26 mouse cellular contexts compared by ENCODE assay signal in the genomic region with DNA sequence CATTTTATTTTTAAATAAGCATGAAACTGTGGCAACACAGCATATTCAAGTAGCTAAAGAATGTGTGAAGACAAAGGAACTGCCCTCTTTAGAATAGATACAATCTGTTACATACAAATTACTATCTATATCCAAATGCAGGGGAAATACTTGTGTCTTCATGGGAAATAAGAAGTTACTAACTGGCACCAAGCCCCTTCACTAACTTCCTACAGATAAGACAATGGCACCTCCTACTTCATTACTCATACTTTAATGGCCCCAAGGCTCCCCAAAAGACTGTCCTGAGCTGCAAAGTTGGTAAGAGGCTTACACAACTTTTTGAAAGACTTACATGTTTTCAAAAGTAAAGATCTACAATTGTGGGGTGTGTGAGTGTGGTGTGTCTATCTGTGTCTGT. TPM values are rescaled to one million over a fixed set of nuclear protein-coding genes. Genes with fewer than 3 reads are reported as not detected.
A peak's percentile ranks its signal among the peaks of the same experiment; 100 is the strongest.
DNase-seq lines count a peak whose midpoint lies in the region; ATAC-seq and TF ChIP-seq lines count a peak whose summit lies in the region.
"Had no signal": no experiment of that assay in that cellular context is flagged by ENCODE, and none has a peak within 500 bp of the region (broad histone marks: within the 10 kb centered on the region; RNA-seq: fewer than 3 reads in every experiment).

No protein-coding gene starts in this region.

- H3K9me3 ChIP-seq in intestine, embryonic 14.5 days (ENCODE audit: control insufficient read depth, low read length): no peaks in the 10 kb centered on the region
- no peaks in the 10 kb centered on the region for H3K9me3 ChIP-seq in intestine, embryonic 16.5 days (ENCODE audit: control insufficient read depth, low read length)
- no peaks in the 10 kb centered on the region for H3K9me3 ChIP-seq in MEL (replicated peaks; ENCODE audit: insufficient read depth, low read length)
- H3K9me3 ChIP-seq: embryonic facial prominence, embryonic 12.5 days; forebrain, embryonic 13.5 days; forebrain, embryonic 15.5 days; G1E had no signal

- H3ac ChIP-seq in myocyte (ENCODE audit: control insufficient read depth, insufficient read length): no peak overlapping the region

- H3K36me3 ChIP-seq in intestine, embryonic 14.5 days (ENCODE audit: control insufficient read depth, insufficient read depth, low read length): no peaks in the 10 kb centered on the region
- no peaks in the 10 kb centered on the region for H3K36me3 ChIP-seq in intestine, embryonic 16.5 days (ENCODE audit: control insufficient read depth, insufficient read depth, low read length)
- H3K36me3 ChIP-seq in MEL (ENCODE audit: control insufficient read depth in 1 of 2, insufficient read depth in 2 of 2, low read length in 2 of 2) (peaks cover 0 to 9% of the 10 kb centered on the region in 2 experiments; a peak in 2 of 4 replicates), myocyte (ENCODE audit: control insufficient read depth, insufficient read depth) (no peaks in the 10 kb centered on the region)
- H3K36me3 ChIP-seq: embryonic facial prominence, embryonic 12.5 days; forebrain, embryonic 15.5 days; G1E had no signal

- no peak overlapping the region for H3K9ac ChIP-seq in intestine, embryonic 14.5 days (ENCODE audit: low read length)
- H3K9ac ChIP-seq in intestine, embryonic 16.5 days (ENCODE audit: low read depth, low read length): no peak overlapping the region
- H3K9ac ChIP-seq in MEL (ENCODE audit: control insufficient read depth, low read depth, low read length, poor library complexity, severe bottlenecking): no peak overlapping the region
- H3K9ac ChIP-seq: embryonic facial prominence, embryonic 12.5 days; forebrain, embryonic 13.5 days; forebrain, embryonic 15.5 days; forebrain, postnatal 0 days had no signal

- peak; percentile 10 for DNase-seq in intestine, embryonic 14.5 days (ENCODE audit: low spot score)
- DNase-seq in MEL (ENCODE audit: low read depth, low spot score): peak; percentile 72
- DNase-seq in right cerebral cortex, postnatal 10 days (ENCODE audit: low spot score in 2 of 2): no peak
- no peak for DNase-seq in cerebellum, adult 8-10 months
- DNase-seq: adrenal gland, adult 8-10 months; adrenal gland, postnatal 14 days; adrenal gland, postnatal 36 days; B cell, adult 2 months; cerebellum, adult 11-12 months; cerebellum, adult 2 months; cerebellum, adult 9-11 months; cerebellum, postnatal 14 days; cerebellum, postnatal 36 days; embryo, embryonic 11 days; forebrain, postnatal 0 days had no signal

- H3K4me1 ChIP-seq in intestine, embryonic 14.5 days (replicated peaks; ENCODE audit: control insufficient read depth, insufficient read depth, low read length): no peaks in the 10 kb centered on the region
- no peaks in the 10 kb centered on the region for H3K4me1 ChIP-seq in intestine, embryonic 16.5 days (ENCODE audit: control insufficient read depth, insufficient read depth, low read length)
- H3K4me1 ChIP-seq in MEL (ENCODE audit: control insufficient read depth in 1 of 2, insufficient read depth in 2 of 2, low read length in 2 of 2): peaks cover 3 to 9% of the 10 kb centered on the region in 2 experiments; a peak in 3 of 4 replicates
- H3K4me1 ChIP-seq: embryonic facial prominence, embryonic 12.5 days; forebrain, embryonic 15.5 days had no signal

- no peaks in the 10 kb centered on the region for H3K79me2 ChIP-seq in MEL (ENCODE audit: control insufficient read depth, insufficient read depth, low read length, poor library complexity)
- H3K79me2 ChIP-seq in myocyte (ENCODE audit: control insufficient read depth, insufficient read depth): no peaks in the 10 kb centered on the region

- H3K4me2 ChIP-seq in intestine, embryonic 14.5 days (ENCODE audit: low read length): no peak overlapping the region
- H3K4me2 ChIP-seq in intestine, embryonic 16.5 days (ENCODE audit: low read depth, low read length): no peak overlapping the region
- H3K4me2 ChIP-seq in myocyte (ENCODE audit: low read depth): peak overlapping the region; percentile 53
- H3K4me2 ChIP-seq: embryonic facial prominence, embryonic 12.5 days; forebrain, embryonic 13.5 days; forebrain, embryonic 15.5 days had no signal

- H3K27me3 ChIP-seq in intestine, embryonic 14.5 days (replicated peaks; ENCODE audit: control insufficient read depth, insufficient read depth, low read length): no peaks in the 10 kb centered on the region
- no peaks in the 10 kb centered on the region for H3K27me3 ChIP-seq in intestine, embryonic 16.5 days (replicated peaks; ENCODE audit: control insufficient read depth, insufficient read depth, low read length)
- H3K27me3 ChIP-seq in MEL (ENCODE audit: control insufficient read depth in 1 of 2, insufficient read depth in 2 of 2, low read length in 2 of 2): no peaks in the 10 kb centered on the region
- H3K27me3 ChIP-seq in myocyte (ENCODE audit: control insufficient read depth, insufficient read depth, insufficient read length): no peaks in the 10 kb centered on the region
- H3K27me3 ChIP-seq: CH12.LX; embryonic facial prominence, embryonic 12.5 days; forebrain, embryonic 13.5 days; forebrain, embryonic 15.5 days; Patski had no signal

- TF ChIP-seq EP300 in MEL (IDR thresholded peaks at IDR 0.05; ENCODE audit: low read depth in 1 of 2, low read length in 2 of 2): peak; percentile 50 to 73

- TF ChIP-seq CTCF in MEL (IDR thresholded peaks at IDR 0.05 in 2 of 3, conservative IDR thresholded peaks at IDR 0.05 in 1 of 3; ENCODE audit: control insufficient read depth in 1 of 3, insufficient read depth in 1 of 3, low read depth in 2 of 3, low read length in 3 of 3, poor library complexity in 1 of 3, severe bottlenecking in 1 of 3): no peak

- no peak overlapping the region for H3K4me3 ChIP-seq in intestine, embryonic 14.5 days (ENCODE audit: low read depth, low read length)
- no peak overlapping the region for H3K4me3 ChIP-seq in intestine, embryonic 16.5 days (ENCODE audit: low read length)
- H3K4me3 ChIP-seq in MEL (ENCODE audit: control insufficient read depth in 1 of 2, insufficient read depth in 1 of 2, low read depth in 2 of 2, low read length in 2 of 2) (no peak overlapping the region), myocyte (no peak overlapping the region)
- H3K4me3 ChIP-seq: embryonic facial prominence, embryonic 12.5 days; forebrain, embryonic 13.5 days; forebrain, embryonic 15.5 days had no signal

- TF ChIP-seq RAD21 in MEL (IDR thresholded peaks at IDR 0.05; ENCODE audit: low read depth, low read length): no peak

- TF ChIP-seq POLR2A in MEL (IDR thresholded peaks at IDR 0.05; ENCODE audit: control insufficient read depth in 1 of 2, insufficient read depth in 1 of 2, low read depth in 1 of 2, low read length in 2 of 2, poor library complexity in 1 of 2): no peak
- TF ChIP-seq POLR2A in myocyte (IDR thresholded peaks at IDR 0.05; ENCODE audit: insufficient read length, low read depth): no peak

- no peak overlapping the region for H3K27ac ChIP-seq in intestine, embryonic 14.5 days (ENCODE audit: low read depth)
- no peak overlapping the region for H3K27ac ChIP-seq in intestine, embryonic 16.5 days (ENCODE audit: low read length)
- H3K27ac ChIP-seq in MEL (ENCODE audit: control insufficient read depth, low read depth, low read length): peak overlapping the region; percentile 39
- H3K27ac ChIP-seq: embryonic facial prominence, embryonic 12.5 days; forebrain, embryonic 13.5 days; forebrain, embryonic 15.5 days had no signal

- ATAC-seq in intestine, embryonic 14.5 days (replicated peaks; ENCODE audit: low FRiP score, low TSS enrichment, low read depth): no peak
- ATAC-seq in intestine, embryonic 16.5 days: no peak
- ATAC-seq: activated CD4-positive, CD25-positive, alpha-beta regulatory T cell, adult 4 months; CD4-positive, CD25-positive, alpha-beta regulatory T cell, adult 4 months; forebrain, embryonic 13.5 days; forebrain, embryonic 15.5 days; forebrain, postnatal 0 days; Patski had no signal

RNA-seq across cellular contexts. Expression of gene Tmed8, which starts 17.3 kb away (rescaled TPM):
- 2.6 TPM in 2 replicates for polyA plus RNA-seq in intestine, embryonic 14.5 days (2014; fragmentation: Nextera tagmentation; extraction: Ambion mirVana)
- 0.95 and 1.4 TPM in 2 replicates for polyA plus RNA-seq in intestine, embryonic 16.5 days (2015; fragmentation: Nextera tagmentation; extraction: Ambion mirVana)
- 4.7 and 5.0 TPM in 2 replicates for total RNA-seq in MEL (2012; rRNA removed)
- polyA plus RNA-seq in MEL (2012; ENCODE audit: insufficient read depth in 1 of 2, insufficient read length in 2 of 2, low read depth in 1 of 2, low replicate concordance in 2 of 2, missing spikeins in 1 of 2): 1 to 10 TPM in 1 of 2 experiments, not detected in 1; 6.9 TPM
- polyA plus RNA-seq in myocyte (2012; fragmentation: generic; extraction: Trizol): 2.1 TPM

RNA-seq across cellular contexts. Expression of gene Samd15, which starts 18.1 kb away (rescaled TPM):
- 1.1 and 1.4 TPM in 2 replicates for polyA plus RNA-seq in intestine, embryonic 14.5 days (2014; fragmentation: Nextera tagmentation; extraction: Ambion mirVana)
- polyA plus RNA-seq in intestine, embryonic 16.5 days (2015; fragmentation: Nextera tagmentation; extraction: Ambion mirVana): 0.69 and 1.3 TPM in 2 replicates
- 0.20 and 0.62 TPM in 2 replicates for total RNA-seq in MEL (2012; rRNA removed)
- polyA plus RNA-seq in MEL (2012; ENCODE audit: insufficient read depth in 1 of 2, insufficient read length in 2 of 2, low read depth in 1 of 2, low replicate concordance in 2 of 2, missing spikeins in 1 of 2): 10 to 100 TPM in 1 of 2 experiments, not detected in 1; 24.0 TPM
- polyA plus RNA-seq in myocyte (2012; fragmentation: generic; extraction: Trizol): 0.29 TPM
- polyA plus RNA-seq: G1E had no signal

RNA-seq across cellular contexts. Expression of gene Noxred1, which starts 20.9 kb away (rescaled TPM):
- polyA plus RNA-seq in intestine, embryonic 14.5 days (2014; fragmentation: Nextera tagmentation; extraction: Ambion mirVana): 0.30 and 0.73 TPM in 2 replicates
- polyA plus RNA-seq in intestine, embryonic 16.5 days (2015; fragmentation: Nextera tagmentation; extraction: Ambion mirVana): 0.45 and 0.49 TPM in 2 replicates
- 0.19 and 0.23 TPM in 2 replicates for total RNA-seq in MEL (2012; rRNA removed)
- under 1 TPM in 1 of 2 experiments, not detected in 1; 0.17 TPM for polyA plus RNA-seq in MEL (2012; ENCODE audit: insufficient read depth in 1 of 2, insufficient read length in 2 of 2, low read depth in 1 of 2, low replicate concordance in 2 of 2, missing spikeins in 1 of 2)
- 0.13 TPM for polyA plus RNA-seq in myocyte (2012; fragmentation: generic; extraction: Trizol)
- total RNA-seq: common myeloid progenitor, adult 5-6 weeks had no signal
- polyA plus RNA-seq: G1E had no signal

RNA-seq across cellular contexts. Expression of gene Vipas39, which starts 48.5 kb away (rescaled TPM):
- polyA plus RNA-seq in intestine, embryonic 14.5 days (2014; fragmentation: Nextera tagmentation; extraction: Ambion mirVana): 40.8 and 47.3 TPM in 2 replicates
- 40.8 and 42.4 TPM in 2 replicates for polyA plus RNA-seq in intestine, embryonic 16.5 days (2015; fragmentation: Nextera tagmentation; extraction: Ambion mirVana)
- 18.2 and 19.7 TPM in 2 replicates for total RNA-seq in MEL (2012; rRNA removed)
- polyA plus RNA-seq in MEL (2012; ENCODE audit: insufficient read depth in 1 of 2, insufficient read length in 2 of 2, low read depth in 1 of 2, low replicate concordance in 2 of 2, missing spikeins in 1 of 2) (10 to 100 TPM in 1 of 2 experiments, not detected in 1; 23.0 TPM), myocyte (2012; fragmentation: generic; extraction: Trizol) (16.4 TPM)

RNA-seq across cellular contexts. Expression of gene Ahsa1, which starts 48.7 kb away (rescaled TPM):
- polyA plus RNA-seq in intestine, embryonic 14.5 days (2014; fragmentation: Nextera tagmentation; extraction: Ambion mirVana): 205 and 207 TPM in 2 replicates
- 196 and 225 TPM in 2 replicates for polyA plus RNA-seq in intestine, embryonic 16.5 days (2015; fragmentation: Nextera tagmentation; extraction: Ambion mirVana)
- total RNA-seq in MEL (2012; rRNA removed): 414 and 424 TPM in 2 replicates
- polyA plus RNA-seq in MEL (2012; ENCODE audit: insufficient read depth in 1 of 2, insufficient read length in 2 of 2, low read depth in 1 of 2, low replicate concordance in 2 of 2, missing spikeins in 1 of 2) (100 to 1,000 TPM in 1 of 2 experiments, not detected in 1; 403 TPM), myocyte (2012; fragmentation: generic; extraction: Trizol) (148 TPM)

Comparison
In these comparisons a context has a peak if more than half of its experiments do, and no peak if none do; other contexts are left out.
1. DNase-seq: peak in intestine, embryonic 14.5 days (single experiment) and MEL (single experiment); none in right cerebral cortex, postnatal 10 days (0 of 2) and cerebellum, adult 8-10 months (single experiment).